ENCODE assay signal across 14 mouse cellular contexts in genomic region chr13:34054391-34054790, GRCm38 (mm10). TPM values are rescaled to one million over a fixed set of nuclear protein-coding genes. Genes with fewer than 3 reads are reported as not detected.
DNase-seq lines count a peak whose midpoint lies in the region; ATAC-seq and TF ChIP-seq lines count a peak whose summit lies in the region.
"Had no signal": no experiment of that assay in that cellular context is flagged by ENCODE, and none has a peak within 500 bp of the region (broad histone marks: within the 10 kb centered on the region; RNA-seq: fewer than 3 reads in every experiment).

No protein-coding gene starts in this region.

- no peak overlapping the region for H3K9ac ChIP-seq in kidney, embryonic 15.5 days
- H3K9ac ChIP-seq: limb, embryonic 15.5 days; neural tube, embryonic 13.5 days had no signal

- peaks cover 65% of the 10 kb centered on the region for H3K36me3 ChIP-seq in kidney, embryonic 15.5 days

- no peaks in the 10 kb centered on the region for H3K9me3 ChIP-seq in kidney, embryonic 15.5 days (replicated peaks)
- H3K9me3 ChIP-seq: limb, embryonic 15.5 days; neural tube, embryonic 13.5 days had no signal

- intact Hi-C loops in gastrocnemius, adult 2 months (cut with DNase I): no loop called here

- no peak overlapping the region for H3K4me3 ChIP-seq in kidney, embryonic 15.5 days (replicated peaks)
- no peak overlapping the region for H3K4me3 ChIP-seq in gastrocnemius, adult 2 months
- H3K4me3 ChIP-seq: limb, embryonic 15.5 days; neural tube, embryonic 13.5 days had no signal

- peak; percentile 23; the same call in 1 of the 2 replicates for ATAC-seq in cerebellum, adult (ENCODE audit: insufficient number of reproducible peaks, low FRiP score, low TSS enrichment)
- peak; percentile 81; the same call in 1 of the 2 replicates for ATAC-seq in kidney, embryonic 15.5 days (replicated peaks; ENCODE audit: low FRiP score)
- ATAC-seq: forebrain, embryonic 16.5 days had no signal

- no peak for DNase-seq in cerebellum, postnatal 10 days
- no peak for DNase-seq in kidney, adult 9 months
- DNase-seq in R1 (ENCODE audit: low read depth, low spot score): peak; percentile 29
- DNase-seq in liver: peak; percentile 18
- no peak for DNase-seq in gastrocnemius, adult 2 months
- DNase-seq in cerebellum, adult 18-20 months: no peak
- DNase-seq: cerebellum, postnatal 36 days; heart, postnatal 4 days; thymus, adult 18-20 months had no signal

- WGBS in kidney, embryonic 15.5 days: 56% methylated on average over 4 of the region's 4 CpGs

- H3K27me3 ChIP-seq in kidney, embryonic 15.5 days: no peaks in the 10 kb centered on the region
- H3K27me3 ChIP-seq: limb, embryonic 15.5 days; neural tube, embryonic 13.5 days had no signal

- peak overlapping the region; percentile 41; the same call in 1 of the 2 replicates for H3K27ac ChIP-seq in kidney, embryonic 15.5 days
- H3K27ac ChIP-seq in gastrocnemius, adult 2 months: no peak overlapping the region
- H3K27ac ChIP-seq: limb, embryonic 15.5 days; neural tube, embryonic 13.5 days had no signal

- H3K4me1 ChIP-seq in kidney, embryonic 15.5 days: peaks cover 16% of the 10 kb centered on the region
- H3K4me1 ChIP-seq: limb, embryonic 15.5 days; neural tube, embryonic 13.5 days had no signal

- H3K4me2 ChIP-seq in kidney, embryonic 15.5 days: no peak overlapping the region
- H3K4me2 ChIP-seq: limb, embryonic 15.5 days; neural tube, embryonic 13.5 days had no signal

- no peak for TF ChIP-seq CTCF in gastrocnemius, adult 2 months (IDR thresholded peaks at IDR 0.05)

RNA-seq across cellular contexts. Expression of gene Bphl, which starts 17.0 kb away (rescaled TPM):
- 66.7 and 72.2 TPM in 2 replicates for polyA plus RNA-seq in kidney, embryonic 15.5 days (2015; fragmentation: Nextera tagmentation; extraction: Ambion mirVana)
- 10 to 100 TPM; 22.4 to 25.5 TPM for total RNA-seq in gastrocnemius, adult 2 months (2021)

RNA-seq across cellular contexts. Expression of gene Tubb2a, which starts 23.4 kb away (rescaled TPM):
- polyA plus RNA-seq in kidney, embryonic 15.5 days (2015; fragmentation: Nextera tagmentation; extraction: Ambion mirVana): 102 and 132 TPM in 2 replicates
- 10 to 100 TPM in 1 of 2 experiments, 1 to 10 TPM in 1; 6.7 to 23.3 TPM for total RNA-seq in gastrocnemius, adult 2 months (2021)

RNA-seq across cellular contexts. Expression of gene Serpinb6a, which starts 51.8 kb away (rescaled TPM):
- polyA plus RNA-seq in kidney, embryonic 15.5 days (2015; fragmentation: Nextera tagmentation; extraction: Ambion mirVana): 58.8 and 70.9 TPM in 2 replicates
- 100 to 1,000 TPM in 1 of 2 experiments, 10 to 100 TPM in 1; 93.9 to 299 TPM for total RNA-seq in gastrocnemius, adult 2 months (2021)

RNA-seq across cellular contexts. Expression of gene Ripk1, which starts 52.2 kb away (rescaled TPM):
- 18.3 and 18.6 TPM in 2 replicates for polyA plus RNA-seq in kidney, embryonic 15.5 days (2015; fragmentation: Nextera tagmentation; extraction: Ambion mirVana)
- total RNA-seq in gastrocnemius, adult 2 months (2021): 1 to 10 TPM; 3.6 to 4.1 TPM

Comparison
In these comparisons a context has a peak if more than half of its experiments do, and no peak if none do; other contexts are left out.
1. DNase-seq: peak in R1 (single experiment) and liver (single experiment); none in cerebellum, postnatal 10 days (0 of 2), kidney, adult 9 months (single experiment), gastrocnemius, adult 2 months (single experiment) and cerebellum, adult 18-20 months (0 of 2).